Mouse (Mus musculus) liver, embryonic 14.5 days (tissue): ENCODE measurements around the gene Gm29776.

Experiments
- CTCF ChIP-seq: IDR thresholded peaks from 2 replicates; pipeline ENCODE4 v1.5.1; 2016; ENCODE audit warnings: antibody characterized with exemption, low read depth, control low read depth
- EP300 ChIP-seq: IDR thresholded peaks from 2 replicates; pipeline ENCODE4 v1.6.1; 2016; ENCODE audit warnings: antibody characterized with exemption, low read depth

DNA sequence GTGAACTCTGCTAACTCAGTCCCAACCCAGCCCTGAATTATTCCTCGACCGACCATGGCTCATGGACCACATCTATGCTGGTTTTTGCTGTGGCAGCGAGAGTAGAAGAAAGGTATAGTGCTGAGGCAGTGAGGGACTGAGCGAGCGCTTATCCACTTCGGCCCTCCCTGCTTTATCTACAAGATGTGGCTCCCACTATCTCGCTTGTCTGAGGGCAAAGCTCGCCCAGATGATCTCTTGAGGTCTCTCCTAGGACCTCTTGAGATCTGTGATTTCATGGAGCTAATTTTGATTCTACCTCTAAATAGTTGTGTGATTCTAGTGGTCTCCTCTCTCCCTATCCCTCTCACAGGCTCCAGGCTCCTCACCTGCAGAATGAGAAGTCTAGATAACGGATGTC, 10.4 kb upstream of the Gm29776 start:
- TF ChIP-seq CTCF = no peak
- TF ChIP-seq EP300 = no peak
